Mouse (Mus musculus) olfactory bulb, adult 2 months (tissue): Measurements from ENCODE around the gene Smurf1.

ENCODE experiments used
- CTCF ChIP-seq: fragments of 200-500 bp; IDR thresholded peaks from 2 replicates; pipeline ENCODE4 v1.5.1; 2012; ENCODE audit warnings: low read depth, mild to moderate bottlenecking, low read length, moderate library complexity; ENCODE audit not compliant: insufficient read depth
- POLR2A ChIP-seq: fragments of 200-500 bp; IDR thresholded peaks from 2 replicates; pipeline ENCODE4 v1.6.1; 2012; ENCODE audit warnings: mild to moderate bottlenecking, low read depth, low read length, moderate library complexity; ENCODE audit not compliant: insufficient read depth

GRCm38 (mm10) chr5:144990051-144990450 lies 24.4 kb upstream of the Smurf1 start:
- TF ChIP-seq CTCF (no peak), POLR2A (no peak)
